In the genomic region with DNA sequence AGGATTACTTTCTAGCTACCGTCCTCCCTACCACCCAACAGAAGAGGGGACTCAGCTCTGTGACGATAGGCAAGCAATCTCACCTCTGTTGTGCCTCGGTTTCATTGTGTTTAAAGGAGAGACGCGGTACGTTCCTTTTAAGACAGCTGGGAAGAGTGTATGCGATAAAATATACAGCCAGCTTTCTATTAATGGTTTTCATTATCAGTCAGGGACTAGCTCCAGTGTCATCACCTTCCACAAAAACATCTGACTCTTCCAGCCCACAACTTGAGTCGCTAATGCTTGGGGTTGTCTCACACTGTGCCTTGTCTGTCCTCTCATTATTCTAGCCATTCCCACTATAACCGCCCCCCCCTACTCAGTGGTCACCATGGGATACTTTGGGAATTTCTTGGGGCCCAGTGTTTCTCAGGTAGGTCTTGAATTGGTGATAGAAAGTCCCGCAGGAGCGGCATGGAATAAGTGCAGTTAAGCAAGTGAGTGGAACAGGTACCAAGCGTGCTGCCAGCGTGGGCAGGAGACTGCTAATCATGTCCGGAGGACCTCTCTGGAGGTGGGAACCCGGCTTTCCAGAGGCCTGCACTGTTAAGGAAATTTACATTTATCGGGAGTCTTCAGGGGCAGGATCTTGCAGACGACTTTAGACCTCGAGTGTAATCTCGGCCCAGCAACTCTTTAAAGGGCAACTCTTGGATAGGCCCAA, we compare ENCODE assay signal across 8 mouse cellular contexts. TPM values are rescaled to one million over a fixed set of nuclear protein-coding genes. Genes with fewer than 3 reads are reported as not detected.
DNase-seq lines count a peak whose midpoint lies in the region; ATAC-seq and TF ChIP-seq lines count a peak whose summit lies in the region.

No protein-coding gene starts in this region.

- peak overlapping the region; percentile 99 for H3K4me2 ChIP-seq in kidney, embryonic 16.5 days (replicated peaks; ENCODE audit: low read depth, low read length)
- peak overlapping the region; percentile 99 for H3K4me2 ChIP-seq in hindbrain, embryonic 11.5 days (replicated peaks; ENCODE audit: low read depth, low read length)
- H3K4me2 ChIP-seq in midbrain, embryonic 14.5 days (ENCODE audit: low read length) = peak overlapping the region; percentile 93

- peaks cover 18% of the 10 kb centered on the region for H3K4me1 ChIP-seq in kidney, embryonic 16.5 days (ENCODE audit: insufficient read depth, low read length)
- peaks cover 3% of the 10 kb centered on the region for H3K4me1 ChIP-seq in bone marrow, adult 2 months (ENCODE audit: control insufficient read depth, insufficient read depth, low read length)
- H3K4me1 ChIP-seq in hindbrain, embryonic 11.5 days (replicated peaks; ENCODE audit: control insufficient read depth, insufficient read depth, low read length) = peaks cover 4% of the 10 kb centered on the region; the same call in 1 of the 2 replicates
- H3K4me1 ChIP-seq in midbrain, embryonic 14.5 days (ENCODE audit: control insufficient read depth, insufficient read depth, low read length) = peaks cover 8% of the 10 kb centered on the region; the same call in 1 of the 2 replicates

- peak overlapping the region; percentile 82 for H3K27ac ChIP-seq in kidney, embryonic 16.5 days (ENCODE audit: low read length)
- peak overlapping the region; percentile 95 for H3K27ac ChIP-seq in bone marrow, adult 2 months (ENCODE audit: control insufficient read depth, insufficient read depth, low read depth, low read length, poor library complexity)
- H3K27ac ChIP-seq in hindbrain, embryonic 11.5 days (ENCODE audit: low read depth, low read length) = peak overlapping the region; percentile 24; the same call in 1 of the 2 replicates
- peak overlapping the region; percentile 70 for H3K27ac ChIP-seq in midbrain, embryonic 14.5 days (replicated peaks; ENCODE audit: low read depth, low read length)

- peak overlapping the region; percentile 70 for H3K9ac ChIP-seq in kidney, embryonic 16.5 days (replicated peaks; ENCODE audit: low read length)
- peak overlapping the region; percentile 59 for H3K9ac ChIP-seq in hindbrain, embryonic 11.5 days (ENCODE audit: low read depth, low read length)
- peak overlapping the region; percentile 70; the same call in 1 of the 2 replicates for H3K9ac ChIP-seq in midbrain, embryonic 14.5 days (replicated peaks; ENCODE audit: low read length)

- TF ChIP-seq POLR2A in bone marrow, adult 2 months (IDR thresholded peaks at IDR 0.05; ENCODE audit: borderline replicate concordance, control insufficient read depth, low read depth, low read length) = no peak

- no peak for DNase-seq in kidney, adult 18-20 months
- DNase-seq in hindbrain, embryonic 11.5 days (ENCODE audit: low spot score) = no peak
- no peak for DNase-seq in midbrain, embryonic 14.5 days
- no peak for DNase-seq in cerebellum, postnatal 4 days (ENCODE audit: low spot score in 2 of 2)
- DNase-seq in layer of hippocampus, postnatal 25 days (ENCODE audit: extremely low spot score in 1 of 2, low spot score in 1 of 2) = no peak
- DNase-seq in adrenal gland, postnatal 36 days = no peak

- 0 out of 2 replicates have a peak, but pooled peaks cover 3% of the 10 kb centered on the region for H3K27me3 ChIP-seq in kidney, embryonic 16.5 days (ENCODE audit: insufficient read depth, low read length)
- H3K27me3 ChIP-seq in hindbrain, embryonic 11.5 days (ENCODE audit: control insufficient read depth, insufficient read depth, low read length) = peaks cover 9% of the 10 kb centered on the region; the same call in 1 of the 2 replicates
- no peaks in the 10 kb centered on the region for H3K27me3 ChIP-seq in midbrain, embryonic 14.5 days (ENCODE audit: control insufficient read depth, insufficient read depth, low read length)

- WGBS in kidney, embryonic 16.5 days = 43% methylated on average over 19 of the region's 19 CpGs
- 55% methylated on average over 19 of the region's 19 CpGs for WGBS in bone marrow, adult 2 months
- WGBS in hindbrain, embryonic 11.5 days = 42% methylated on average over 19 of the region's 19 CpGs
- 38% methylated on average over 19 of the region's 19 CpGs for WGBS in midbrain, embryonic 14.5 days

- no peak for ATAC-seq in kidney, embryonic 16.5 days (ENCODE audit: low FRiP score, low TSS enrichment)
- no peak for ATAC-seq in hindbrain, embryonic 11.5 days (ENCODE audit: low FRiP score)
- peak; percentile 9; the same call in 1 of the 2 replicates for ATAC-seq in midbrain, embryonic 14.5 days (ENCODE audit: low FRiP score, low TSS enrichment)

- TF ChIP-seq CTCF in bone marrow, adult 2 months (IDR thresholded peaks at IDR 0.05; ENCODE audit: control insufficient read depth, insufficient read depth, low read length) = no peak

- no peaks in the 10 kb centered on the region for H3K36me3 ChIP-seq in kidney, embryonic 16.5 days (ENCODE audit: insufficient read depth, low read length)
- no peaks in the 10 kb centered on the region for H3K36me3 ChIP-seq in hindbrain, embryonic 11.5 days (ENCODE audit: control insufficient read depth, insufficient read depth, low read length)
- H3K36me3 ChIP-seq in midbrain, embryonic 14.5 days (ENCODE audit: control insufficient read depth, insufficient read depth, low read length) = no peaks in the 10 kb centered on the region

- H3K9me3 ChIP-seq in kidney, embryonic 16.5 days (ENCODE audit: low read length) = no peaks in the 10 kb centered on the region
- H3K9me3 ChIP-seq in hindbrain, embryonic 11.5 days (ENCODE audit: control insufficient read depth, low read length) = no peaks in the 10 kb centered on the region
- H3K9me3 ChIP-seq in midbrain, embryonic 14.5 days (ENCODE audit: control insufficient read depth, low read length) = no peaks in the 10 kb centered on the region

- H3K4me3 ChIP-seq in kidney, embryonic 16.5 days (ENCODE audit: low read length) = peak overlapping the region; percentile 71
- H3K4me3 ChIP-seq in bone marrow, adult 2 months (replicated peaks; ENCODE audit: control insufficient read depth, low read depth, low read length) = peak overlapping the region; percentile 96
- peak overlapping the region; percentile 65 for H3K4me3 ChIP-seq in hindbrain, embryonic 11.5 days (ENCODE audit: low read depth, low read length)
- peak overlapping the region; percentile 72 for H3K4me3 ChIP-seq in midbrain, embryonic 14.5 days (replicated peaks; ENCODE audit: low read depth, low read length)

RNA-seq across cellular contexts. Expression of a gene that starts 1.0 kb away (rescaled TPM):
- polyA plus RNA-seq in kidney, embryonic 16.5 days (2015; fragmentation: Nextera tagmentation; extraction: Ambion mirVana) = 1.4 and 1.7 TPM in 2 replicates
- 1.9 and 2.3 TPM in 2 replicates for polyA plus RNA-seq in bone marrow, adult 2 months (2011; ENCODE audit: insufficient read depth, insufficient read length, low replicate concordance, missing spikeins)
- 1.5 and 1.7 TPM in 2 replicates for polyA plus RNA-seq in hindbrain, embryonic 11.5 days (2014; fragmentation: Nextera tagmentation; extraction: Ambion mirVana)
- 14.9 and 17.2 TPM in 2 replicates for polyA plus RNA-seq in midbrain, embryonic 14.5 days (2014; fragmentation: Nextera tagmentation; extraction: Ambion mirVana)
- 100 to 1,000 TPM; 128 to 130 TPM for total RNA-seq in layer of hippocampus, postnatal 25 days (2021)
- total RNA-seq in adrenal gland, postnatal 36 days (2021) = 10 to 100 TPM; 35.7 to 60.4 TPM

RNA-seq across cellular contexts. Expression of a gene that starts 14.0 kb away (rescaled TPM):
- polyA plus RNA-seq in kidney, embryonic 16.5 days (2015; fragmentation: Nextera tagmentation; extraction: Ambion mirVana) = not detected in 2 replicates
- polyA plus RNA-seq in bone marrow, adult 2 months (2011; ENCODE audit: insufficient read depth, insufficient read length, low replicate concordance, missing spikeins) = not detected in 2 replicates
- polyA plus RNA-seq in hindbrain, embryonic 11.5 days (2014; fragmentation: Nextera tagmentation; extraction: Ambion mirVana) = not detected in 2 replicates
- 0.87 TPM in 1 of 2 replicates, not detected in the other for polyA plus RNA-seq in midbrain, embryonic 14.5 days (2014; fragmentation: Nextera tagmentation; extraction: Ambion mirVana)
- total RNA-seq in layer of hippocampus, postnatal 25 days (2021) = 10 to 100 TPM; 33.8 to 43.0 TPM
- 10 to 100 TPM; 10.7 to 17.5 TPM for total RNA-seq in adrenal gland, postnatal 36 days (2021)

Comparison
In these comparisons a context has a peak if more than half of its experiments do, and no peak if none do; other contexts are left out.
1. H3K27ac ChIP-seq: peak in every context shown above with its lines; median percentile 95 in bone marrow, adult 2 months; 82 in kidney, embryonic 16.5 days; 70 in midbrain, embryonic 14.5 days; 24 in hindbrain, embryonic 11.5 days.